Mouse (Mus musculus) adrenal gland, adult (tissue): ENCODE measurements around the gene Csk.

Experiments
- DNase-seq, 2 experiments: peaks; one replicate each; pipeline ENCODE4 v3.0.0; 2022 to 2023; ENCODE audit warnings: low spot score in 1 of 2; ENCODE audit not compliant: inconsistent age in 2 of 2

Csk gene

DNA sequence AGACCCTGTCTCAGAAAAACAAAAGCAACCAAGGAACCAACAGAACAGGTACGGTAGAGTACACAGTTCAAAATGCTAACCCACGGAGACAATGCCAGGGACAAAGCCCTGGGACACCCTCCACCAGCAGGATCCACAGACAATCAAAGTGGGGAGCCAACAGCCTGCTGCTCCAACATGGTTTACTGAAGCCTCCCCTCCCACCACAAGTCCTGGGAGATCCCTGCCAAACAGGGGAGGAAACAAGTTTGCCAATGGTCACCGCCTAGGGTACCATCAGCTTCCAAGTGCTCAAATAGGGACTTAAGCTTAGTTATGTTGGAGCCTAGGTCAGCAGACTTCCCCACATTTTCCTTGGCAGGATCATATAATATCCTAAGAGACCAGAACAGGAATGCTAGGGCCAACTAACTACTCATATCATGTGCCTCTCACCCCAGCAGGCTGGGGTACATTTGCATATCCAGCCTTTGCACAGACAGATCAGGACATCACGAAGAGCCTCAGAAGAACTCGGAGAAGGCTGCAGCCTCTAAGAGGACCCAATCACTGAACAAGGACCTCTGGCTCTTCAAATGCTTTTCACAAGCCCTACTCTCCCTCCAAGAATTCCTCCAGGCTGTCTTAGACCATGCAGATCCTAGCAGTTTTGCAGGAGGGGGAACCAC, 13.6 kb downstream of the Csk start:
- peak in 1 of 2 experiments; percentile 29 for DNase-seq

DNA sequence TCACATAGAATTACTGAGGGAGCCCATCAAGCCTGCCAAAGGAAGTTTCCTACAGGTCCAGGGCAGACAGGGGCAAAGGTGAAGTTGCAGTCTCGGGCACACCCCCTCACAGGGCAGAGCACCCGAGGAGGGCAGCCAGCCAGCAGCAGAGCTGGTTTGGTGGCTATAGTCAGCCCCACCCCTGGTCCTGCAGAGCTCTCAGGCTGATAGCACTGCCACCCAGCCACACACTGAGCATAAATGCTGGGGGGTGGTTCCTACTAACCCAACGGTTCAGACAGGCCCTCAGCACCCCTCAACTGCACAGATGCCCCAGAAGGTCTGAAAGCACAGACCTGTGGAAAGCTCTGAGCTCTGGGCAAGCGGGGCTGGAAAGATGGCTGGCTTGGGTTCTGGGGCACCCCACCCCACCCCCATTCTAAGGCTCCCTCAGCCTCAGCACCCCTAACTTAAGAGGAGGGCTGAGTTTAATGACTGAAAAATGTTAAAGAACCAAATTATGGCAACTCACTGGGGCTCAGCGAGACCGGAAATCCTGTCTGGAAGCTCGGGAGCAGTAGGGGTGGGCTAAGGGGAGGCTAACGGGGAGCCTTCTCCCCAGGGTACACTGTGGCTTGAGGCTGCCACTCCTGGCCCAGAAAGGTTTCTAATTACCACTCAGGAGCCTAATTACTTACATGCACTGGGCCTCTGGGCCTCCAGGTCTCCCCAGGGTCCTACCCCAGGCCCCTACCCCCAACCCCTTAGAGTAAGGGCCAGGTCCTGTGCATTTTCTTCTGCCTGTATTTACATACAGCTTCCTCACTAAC, 14.6 kb downstream of the Csk start:
- DNase-seq, result peak in 1 of 2 experiments; percentile 65

DNA sequence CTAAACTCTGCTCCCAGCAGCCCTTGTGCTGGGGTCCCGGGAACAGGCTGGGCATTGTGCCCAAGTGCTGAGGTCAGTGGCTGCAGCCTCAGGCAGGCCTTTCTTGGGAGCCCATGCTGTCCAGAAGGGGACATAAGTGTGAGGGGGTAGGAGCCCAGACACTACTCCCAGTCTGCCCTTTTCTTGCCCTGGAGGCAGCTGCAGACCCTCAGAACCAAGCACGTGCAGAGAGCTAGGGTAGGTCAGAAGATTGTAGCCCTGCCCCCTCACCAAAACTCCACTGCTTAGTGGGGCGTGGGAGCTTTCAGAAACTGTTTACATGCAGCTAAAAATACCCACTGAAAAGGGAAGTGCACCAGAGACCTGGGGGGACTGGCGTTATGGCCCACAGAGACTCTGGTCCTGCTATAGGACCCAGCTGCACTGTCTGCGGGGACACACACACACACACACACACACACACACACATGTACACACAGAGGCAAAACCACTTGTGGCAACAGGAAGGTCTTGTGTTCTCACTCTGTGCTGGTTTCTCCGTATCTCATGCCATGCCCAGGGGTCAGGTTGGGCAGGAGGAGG, 15.6 kb downstream of the Csk start:
- DNase-seq, result peak; percentile 65 to 75

DNA sequence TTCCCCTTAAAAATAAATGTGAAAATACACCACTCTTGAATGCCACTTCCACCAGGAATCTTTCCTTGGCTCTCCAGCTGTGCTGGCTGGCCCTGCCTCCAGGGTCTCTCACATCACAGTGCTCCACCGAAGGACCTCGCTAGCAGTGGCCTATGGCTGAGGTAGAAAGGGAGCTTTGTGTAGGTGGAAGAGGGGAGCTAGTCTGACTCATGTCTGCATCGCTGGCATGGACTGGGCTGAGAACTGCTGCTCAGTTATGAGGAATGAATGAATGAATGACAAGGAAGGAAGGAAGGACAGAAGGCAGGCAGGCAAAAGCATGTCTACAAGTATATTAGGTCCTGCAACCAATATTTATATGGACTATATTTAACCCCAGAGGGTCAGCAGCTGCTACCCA, 16.2 kb downstream of the Csk start:
- DNase-seq, result peak in 1 of 2 experiments; percentile 25

DNA sequence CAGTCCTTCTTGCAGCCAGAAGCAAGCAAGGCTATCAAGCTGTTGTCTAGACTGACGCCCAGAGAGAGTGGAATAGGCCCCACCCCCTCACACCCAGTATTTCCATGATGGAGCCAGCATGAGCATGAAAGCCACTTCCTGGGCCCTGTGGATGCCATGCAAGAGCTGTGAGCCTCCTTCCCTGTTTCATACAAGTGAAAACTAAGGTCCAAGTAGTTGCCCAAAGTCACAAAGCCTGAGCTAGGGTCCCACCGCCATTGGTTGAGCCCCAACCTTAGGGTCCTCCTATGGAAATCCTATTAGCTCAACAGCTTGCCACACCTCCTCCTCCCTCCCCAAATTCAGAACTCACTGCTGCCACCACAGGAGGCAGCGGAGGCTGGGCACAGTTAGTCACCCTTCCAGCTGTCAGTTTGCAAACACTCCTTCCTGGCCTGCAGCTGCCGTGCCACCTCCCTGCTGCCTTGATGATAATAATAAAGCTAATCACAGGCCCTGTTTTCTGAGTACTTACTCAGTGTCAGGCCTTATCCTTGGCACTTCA, 19.9 kb downstream of the Csk start:
- peak in 1 of 2 experiments; percentile 69 for DNase-seq

DNA sequence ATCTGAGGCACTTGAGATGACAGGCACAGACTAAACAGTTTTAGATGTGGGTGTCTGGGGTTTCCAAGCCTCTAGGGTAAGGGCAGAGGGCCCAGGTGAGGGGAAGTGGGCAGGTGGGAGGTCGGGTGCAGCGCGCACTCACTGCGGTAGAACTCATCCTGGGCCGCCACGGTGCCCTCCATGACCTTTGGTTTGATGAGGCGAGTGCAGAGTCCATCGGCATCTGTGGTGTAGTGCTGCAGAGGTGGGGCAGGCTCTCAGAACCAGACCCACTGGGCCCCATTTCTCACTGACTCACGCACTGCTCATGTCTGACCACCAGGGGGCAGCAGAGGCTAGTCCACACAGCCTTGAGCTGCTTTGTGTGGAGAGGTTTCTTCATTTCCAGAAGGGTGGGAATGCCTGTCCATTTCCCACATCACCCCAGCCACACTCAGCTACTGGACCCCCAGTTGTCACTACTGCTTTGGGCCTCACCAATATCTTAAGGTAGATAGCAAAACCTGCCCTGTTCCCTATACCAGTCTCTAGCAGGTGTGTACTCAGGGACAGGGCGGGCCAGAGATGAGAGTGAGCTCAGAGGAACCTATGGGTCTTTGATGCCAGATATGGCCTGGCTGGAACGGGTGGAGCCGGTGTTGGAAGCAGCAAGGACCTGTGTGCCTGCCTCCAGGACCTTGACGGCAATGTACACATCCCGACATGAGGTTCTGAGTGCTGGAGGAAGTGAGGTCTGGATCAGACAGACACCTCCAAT, 24.1 kb downstream of the Csk start:
- DNase-seq, result peak; percentile 78 to 94

DNA sequence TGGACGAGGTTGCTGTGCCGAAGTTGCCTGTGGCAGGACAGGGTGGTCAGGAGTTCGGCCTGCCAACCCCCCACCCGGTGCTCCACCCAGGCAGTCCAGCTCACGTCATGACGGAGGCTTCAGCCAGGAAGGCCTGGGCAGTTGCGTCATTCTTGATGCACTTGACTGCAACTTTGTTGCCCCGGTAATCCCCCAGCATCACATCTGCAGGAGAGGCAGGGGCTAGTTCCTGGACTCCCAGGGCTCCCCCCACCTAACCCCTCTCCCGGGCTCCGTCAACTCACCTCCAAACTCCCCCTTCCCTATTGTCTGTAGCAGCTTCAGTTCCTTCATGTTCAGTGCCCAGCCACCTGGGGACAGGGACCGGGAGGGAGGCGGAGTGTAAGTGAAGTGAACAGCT, 24.7 kb downstream of the Csk start:
- no peak for DNase-seq

DNA sequence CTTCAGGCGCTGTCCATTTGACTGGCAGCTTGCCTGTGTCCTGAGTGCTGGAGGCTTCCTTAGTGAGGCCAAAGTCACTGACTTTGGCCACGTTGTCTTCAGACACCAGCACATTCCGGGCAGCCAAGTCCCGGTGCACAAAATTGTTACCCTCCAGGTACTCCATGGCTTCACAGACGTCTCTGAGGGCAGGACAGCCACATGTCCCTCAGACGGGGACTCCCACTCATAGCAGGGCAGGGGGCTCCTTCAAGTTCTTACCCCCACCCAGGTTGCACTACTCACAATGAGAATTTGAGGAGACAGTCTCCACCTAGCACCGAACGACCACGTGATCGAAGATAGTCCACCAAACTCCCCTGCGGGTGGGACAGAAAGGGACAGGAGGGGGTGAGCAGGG, 25.5 kb downstream of the Csk start:
- DNase-seq, result no peak

DNA sequence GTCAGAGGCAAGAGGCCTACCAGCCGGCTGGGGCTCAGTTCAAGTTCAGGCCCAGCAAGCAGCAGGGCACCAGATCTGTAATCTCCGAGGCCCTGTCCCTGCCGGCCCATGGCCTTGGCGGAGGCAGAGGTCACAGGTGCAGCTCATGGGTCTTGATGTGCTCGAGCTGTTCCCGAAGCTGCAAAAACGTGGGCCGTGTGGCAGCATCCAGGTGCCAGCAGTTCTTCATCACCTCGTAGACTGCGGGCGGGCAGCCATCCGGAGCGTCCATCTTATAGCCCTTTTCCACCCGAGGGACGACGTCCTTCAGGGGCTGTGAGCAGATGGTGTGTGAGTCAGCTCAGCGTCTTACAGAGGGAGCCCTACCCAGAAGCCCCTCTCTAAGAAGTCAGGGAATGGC, 26.2 kb downstream of the Csk start:
- peak in 1 of 2 experiments; percentile 29 for DNase-seq

DNA sequence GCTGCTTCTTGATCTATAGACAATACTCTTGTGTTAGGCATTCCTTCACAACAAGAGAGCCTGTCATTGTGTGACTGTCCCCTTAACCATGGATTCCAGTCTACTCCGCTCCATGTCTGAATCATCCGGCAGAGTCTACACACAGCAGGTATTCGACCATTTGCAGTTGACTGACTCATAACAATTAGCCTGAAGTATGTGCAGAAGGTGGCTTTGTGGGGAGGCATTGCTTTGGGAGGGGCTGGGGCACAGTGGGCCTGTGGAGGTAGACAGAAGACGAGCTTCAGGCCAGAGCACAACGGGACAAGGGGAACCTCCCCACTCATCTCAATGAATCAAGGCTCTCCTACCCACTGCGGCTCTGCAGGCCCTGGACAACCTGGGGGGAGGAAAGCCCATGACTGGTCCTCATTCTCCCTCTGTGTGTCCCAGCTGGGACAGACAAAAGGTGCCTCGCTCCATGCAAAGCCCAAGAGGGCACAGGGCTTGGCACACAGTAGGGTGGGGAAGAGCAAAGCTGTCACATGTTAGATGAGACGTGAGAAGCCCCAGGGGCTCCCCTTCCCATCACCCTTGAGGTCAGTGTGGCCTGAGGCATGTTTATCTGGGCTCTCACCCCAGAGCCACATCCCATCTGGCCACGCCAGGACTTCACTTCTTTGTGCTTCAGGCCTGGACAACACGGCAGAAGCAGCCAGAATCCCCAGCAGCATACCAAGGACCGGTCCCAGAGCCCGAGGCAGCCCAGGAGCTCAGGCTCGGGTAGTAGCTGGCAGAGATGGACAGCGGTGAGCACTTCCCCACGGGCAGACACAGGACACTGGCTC, 27.5 kb downstream of the Csk start:
- DNase-seq, result peak in 1 of 2 experiments; percentile 24

DNA sequence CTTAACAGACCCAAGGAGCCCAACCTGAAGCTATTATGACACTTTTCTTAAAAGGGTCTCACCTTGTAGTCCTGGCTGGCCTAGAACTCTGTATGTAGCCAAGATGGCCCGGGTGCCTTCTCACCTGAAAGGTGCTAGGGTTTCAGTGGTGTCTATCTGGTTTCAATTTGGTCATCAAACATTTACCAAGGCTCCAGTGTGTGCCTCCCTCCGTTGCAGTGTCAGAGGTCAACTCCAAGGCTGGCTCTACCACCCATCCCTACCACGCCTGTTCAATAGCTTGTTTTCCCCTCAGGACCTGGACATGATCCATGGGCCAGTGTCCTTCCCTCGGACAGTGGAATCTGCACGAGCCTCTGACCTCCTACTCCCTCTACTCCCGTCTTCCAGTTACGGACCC, 29.1 kb downstream of the Csk start:
- DNase-seq, result peak in 1 of 2 experiments; percentile 20

DNA sequence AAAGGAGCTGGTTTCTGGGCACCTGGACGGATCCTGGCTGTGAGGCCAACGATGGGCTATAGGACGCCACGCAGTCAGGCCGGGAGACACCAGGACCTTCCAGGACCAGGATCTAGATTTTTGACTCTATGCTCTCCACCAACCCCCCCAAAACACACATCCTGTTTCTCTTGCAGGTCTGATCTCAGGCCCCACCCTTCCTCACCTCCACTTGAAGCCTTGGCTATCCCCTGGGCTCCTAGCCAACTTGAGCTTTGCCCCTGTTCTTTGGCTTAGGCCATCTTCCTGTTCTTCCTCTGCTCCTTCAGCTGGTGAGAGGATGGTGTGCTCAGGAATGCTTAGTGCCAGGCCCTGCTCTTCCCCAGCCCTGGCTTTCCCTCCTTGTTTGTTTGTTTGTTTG, 32.8 kb downstream of the Csk start, which contains the start of gene Lman1l:
Lman1l (minus strand) TSS at position 101 of the 400 bp plus-strand sequence.
- no peak for DNase-seq

DNA sequence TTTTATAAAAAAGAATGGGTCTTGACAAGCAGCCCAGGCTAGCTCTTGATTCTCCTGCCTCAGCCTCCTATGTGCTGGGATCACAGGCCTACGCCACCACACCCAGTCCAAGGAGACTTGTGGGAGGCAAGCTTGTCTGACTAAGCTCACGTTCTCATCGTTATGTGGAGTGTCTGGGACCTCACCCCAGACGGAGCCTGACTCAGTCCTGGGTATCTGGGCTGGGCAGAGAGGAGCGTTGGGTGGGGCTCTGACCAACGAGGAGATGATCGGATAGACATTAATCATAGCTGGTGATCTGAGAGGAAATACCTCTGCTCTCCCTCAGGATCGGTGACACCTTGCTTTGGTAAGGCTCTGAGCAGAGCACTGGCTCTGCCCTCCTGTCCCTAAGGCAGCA, 34.6 kb downstream of the Csk start:
- no peak for DNase-seq

DNA sequence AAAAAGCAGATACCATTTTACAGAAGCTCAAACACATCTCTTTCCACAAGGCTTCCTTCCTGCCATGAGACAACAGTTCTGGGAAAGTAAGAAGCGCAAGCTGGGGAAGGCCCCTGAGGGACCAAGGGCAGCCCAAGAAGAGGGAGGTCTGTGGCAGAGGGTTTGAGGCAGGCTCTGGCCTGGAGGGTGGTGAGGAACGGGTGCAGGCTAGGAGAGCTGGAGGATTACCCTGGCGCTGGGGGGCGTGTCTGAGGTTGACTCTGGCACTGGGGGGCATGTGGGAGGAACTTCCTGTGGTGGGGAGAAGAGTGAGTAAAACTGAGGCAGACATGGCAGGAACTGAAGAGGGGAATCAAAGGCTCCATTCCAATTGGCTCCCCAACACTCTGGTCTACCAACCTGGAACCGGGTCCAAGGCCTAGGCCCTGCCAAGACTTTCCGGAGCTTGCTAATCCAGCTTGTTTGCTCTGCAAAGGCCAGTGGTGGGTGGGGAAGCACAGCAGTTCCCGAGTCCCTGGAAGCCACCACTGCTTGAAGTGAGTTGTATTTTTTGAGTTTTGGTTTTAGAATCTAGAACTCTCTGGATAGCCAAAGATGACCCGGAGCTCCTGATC, 35.8 kb downstream of the Csk start:
- no peak for DNase-seq

DNA sequence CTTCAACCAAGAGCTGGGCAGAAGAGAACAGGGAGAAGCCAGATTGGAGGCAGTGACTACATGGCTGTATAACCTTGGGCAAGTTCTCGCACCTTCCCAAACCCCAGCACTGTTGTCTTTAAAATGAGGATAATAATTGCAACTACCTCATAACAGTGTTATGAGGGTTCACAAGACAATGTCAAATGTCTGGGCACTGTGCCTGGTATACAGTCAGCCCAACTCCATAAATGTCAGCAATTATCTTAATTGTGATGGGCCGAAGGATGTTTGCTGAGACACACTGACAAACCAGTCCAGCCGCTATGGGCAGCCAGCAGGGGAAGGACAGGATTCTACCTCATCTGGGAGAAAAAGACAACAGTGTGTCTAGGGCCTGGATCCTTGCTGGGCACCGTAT, 38.6 kb downstream of the Csk start:
- peak in 1 of 2 experiments; percentile 83 for DNase-seq

DNA sequence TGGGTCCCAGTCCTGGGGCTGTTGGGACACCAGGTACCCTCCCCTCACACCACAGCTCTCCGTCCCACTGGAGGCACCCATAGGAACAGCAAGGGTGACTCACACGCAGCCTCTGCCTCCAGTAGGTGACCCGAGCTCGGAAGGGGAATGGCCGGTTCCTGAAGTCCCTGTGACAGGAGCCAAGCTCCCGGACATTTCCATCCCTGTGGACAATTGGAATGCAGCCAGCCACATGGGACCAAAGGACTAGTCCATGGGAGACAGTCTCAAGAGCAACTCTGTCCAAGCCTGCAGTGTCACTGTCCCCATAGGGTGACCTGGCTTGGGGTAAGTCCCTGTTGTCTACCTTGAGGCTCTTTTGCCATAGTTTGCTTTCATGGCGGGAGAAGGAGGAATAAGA, 39.5 kb downstream of the Csk start:
- DNase-seq, result peak in 1 of 2 experiments; percentile 61

DNA sequence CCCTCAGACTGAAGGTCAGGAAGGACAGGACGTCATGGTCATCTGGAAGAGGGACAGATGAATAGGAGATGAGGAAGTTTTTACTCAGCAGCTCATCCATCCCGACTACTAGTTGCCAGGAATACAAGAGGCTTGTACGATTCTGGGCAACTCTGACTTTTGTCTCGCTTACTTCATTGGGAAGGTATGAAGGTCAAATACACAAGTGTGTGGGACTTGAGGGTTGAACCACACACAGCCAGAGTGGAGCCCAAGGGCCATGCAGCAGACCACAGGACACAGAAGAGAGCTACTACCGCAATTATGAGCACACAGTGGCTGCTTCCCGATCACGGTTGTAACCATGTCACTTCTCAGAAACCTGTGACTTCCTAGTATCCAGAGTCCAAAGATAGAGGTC, 40.8 kb downstream of the Csk start:
- no peak for DNase-seq

DNA sequence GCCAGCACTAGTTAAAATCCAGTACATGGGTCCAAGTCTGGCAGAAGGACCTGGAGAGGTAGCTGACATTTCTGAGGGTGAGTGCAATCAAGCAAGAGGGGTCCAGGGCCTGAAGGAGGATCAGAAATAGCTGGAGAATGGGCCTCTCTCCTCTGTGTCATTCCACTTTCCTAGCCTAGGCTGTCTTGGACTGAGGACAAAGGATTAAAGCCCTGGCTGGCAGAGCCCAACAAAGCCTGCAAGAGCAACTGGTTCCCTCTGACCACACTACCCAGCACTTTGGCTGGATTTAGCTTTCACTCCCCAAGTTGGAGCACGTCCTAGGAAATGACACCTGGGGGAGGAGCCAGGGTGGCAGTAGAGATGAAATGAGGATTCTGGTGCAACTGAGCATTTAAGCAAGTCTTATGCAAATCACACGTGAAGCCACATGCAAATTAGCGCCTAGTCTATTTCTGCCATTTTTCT, 43.0 kb downstream of the Csk start:
- DNase-seq, result no peak

DNA sequence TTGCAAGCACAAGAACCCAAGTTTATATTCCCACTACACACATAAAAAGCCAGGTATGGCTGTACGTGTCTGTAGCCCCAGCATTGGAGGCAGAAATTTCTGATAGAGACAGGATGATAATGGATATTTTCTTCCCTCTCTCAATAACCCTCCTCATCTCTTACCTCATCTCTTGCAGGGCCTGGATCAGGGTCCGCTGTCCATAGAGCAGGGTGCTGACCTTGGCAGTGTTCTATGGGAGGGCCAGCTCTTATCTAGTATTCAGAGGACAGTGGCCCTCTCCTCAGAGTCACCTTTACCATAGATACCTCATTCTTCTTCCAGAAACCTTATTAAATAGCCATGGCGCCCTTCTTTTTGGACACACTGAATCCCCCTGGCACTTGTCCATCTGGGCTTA, 43.6 kb downstream of the Csk start:
- DNase-seq, result no peak
